Mouse (Mus musculus) small intestine, adult 2 months (tissue): ENCODE measurements around the gene Map4k3.

ENCODE experiments used
- CTCF ChIP-seq: fragments of 200-500 bp; IDR thresholded peaks from 2 replicates; pipeline ENCODE4 v1.5.1; 2012; ENCODE audit warnings: low read depth, mild to moderate bottlenecking, control low read depth, inconsistent platforms, low read length, moderate library complexity, mixed read lengths; ENCODE audit not compliant: insufficient replicate concordance, insufficient read length; ENCODE audit errors: extremely low read depth
- POLR2A ChIP-seq: fragments of 200-500 bp; IDR thresholded peaks from 2 replicates; pipeline ENCODE4 v1.6.1; 2012; ENCODE audit warnings: low read depth, mild to moderate bottlenecking, control low read depth, inconsistent platforms, low read length, moderate library complexity

GRCm38 (mm10) chr17:80660234-80660633 is 68.1 kb downstream of the Map4k3 start:
- TF ChIP-seq POLR2A (no peak), CTCF (no peak)
